Mouse (Mus musculus) spleen, adult 2 months (tissue): ENCODE results near the gene Snap47.

Source experiments
- CTCF ChIP-seq: fragments of 200-500 bp; IDR thresholded peaks from 2 replicates; pipeline ENCODE4 v1.5.1; 2011; ENCODE audit warnings: mild to moderate bottlenecking, inconsistent platforms; ENCODE audit not compliant: insufficient read depth, insufficient read length, insufficient replicate concordance; ENCODE audit errors: extremely low read depth
- POLR2A ChIP-seq: fragments of 200-500 bp; IDR thresholded peaks from 2 replicates; pipeline ENCODE4 v1.6.1; 2011; ENCODE audit warnings: low read depth, low read length, inconsistent platforms

GRCm38 (mm10) chr11:59387471-59387870 is 63.5 kb downstream of the Snap47 start:
- TF ChIP-seq CTCF (no peak), POLR2A (no peak)
